Mouse (Mus musculus) embryonic fibroblast, embryonic 13.5 days (primary cell): ENCODE measurements around the gene Smad5.

Source experiments
- CTCF ChIP-seq: IDR thresholded peaks from 2 replicates; pipeline ENCODE4 v1.5.1; 2011; ENCODE audit warnings: mild to moderate bottlenecking, control low read depth, low read length, moderate library complexity, borderline replicate concordance; ENCODE audit not compliant: insufficient read depth
- POLR2A ChIP-seq: IDR thresholded peaks from 2 replicates; pipeline ENCODE4 v1.6.1; 2011; ENCODE audit warnings: low read depth, mild to moderate bottlenecking, control low read depth, low read length, moderate library complexity

GRCm38 (mm10) chr13:56710620-56711019 lies 7.8 kb downstream of the Smad5 start:
- TF ChIP-seq CTCF (no peak), POLR2A (no peak)
